Mouse (Mus musculus) testis, adult 2 months (tissue): ENCODE measurements at regions not wholly inside any gene's neighbourhood (a gene's known extent, or its start where the extent isn't known, plus 50 kb on each side); places are given as distances from the start of the nearest gene placed in this dataset.

Experiments used
- H3K27ac ChIP-seq: fragments of 200-500 bp; 2 replicates; pipeline ENCODE4 v1.5.1; 2012; ENCODE audit warnings: low read depth, low read length; ENCODE audit not compliant: control insufficient read depth, insufficient read depth
- H3K27me3 ChIP-seq: fragments of 200-500 bp; 2 replicates; pipeline ENCODE4 v1.6.1; 2012; ENCODE audit warnings: mild to moderate bottlenecking, low read length, moderate library complexity; ENCODE audit not compliant: control insufficient read depth, insufficient read depth
- H3K36me3 ChIP-seq: fragments of 200-500 bp; 2 replicates; pipeline ENCODE4 v1.6.1; 2012; ENCODE audit warnings: mild to moderate bottlenecking, low read length; ENCODE audit not compliant: control insufficient read depth, insufficient read depth
- H3K4me1 ChIP-seq: fragments of 200-500 bp; 2 replicates; pipeline ENCODE4 v1.6.1; 2012; ENCODE audit warnings: low read length; ENCODE audit not compliant: control insufficient read depth, insufficient read depth
- H3K4me3 ChIP-seq: fragments of 200-500 bp; 2 replicates; pipeline ENCODE4 v1.5.1; 2012; ENCODE audit warnings: low read depth, mild to moderate bottlenecking, low read length, moderate library complexity, mixed read lengths; ENCODE audit not compliant: control insufficient read depth
- CTCF ChIP-seq: fragments of 200-500 bp; IDR thresholded peaks from 2 replicates; pipeline ENCODE4 v1.5.1; 2012; ENCODE audit warnings: low read depth, mild to moderate bottlenecking, inconsistent platforms, low read length, moderate library complexity; ENCODE audit not compliant: control insufficient read depth, insufficient read depth, insufficient replicate concordance
- POLR2A ChIP-seq: fragments of 200-500 bp; IDR thresholded peaks from 2 replicates; pipeline ENCODE4 v1.6.1; 2012; ENCODE audit warnings: low read depth, mild to moderate bottlenecking, inconsistent platforms, low read length, moderate library complexity; ENCODE audit not compliant: control insufficient read depth

- no peaks in the 10 kb centered on the region for H3K27me3 ChIP-seq
- H3K4me1 ChIP-seq = no peaks in the 10 kb centered on the region
- no peak overlapping the region for H3K4me3 ChIP-seq
- TF ChIP-seq CTCF = no peak
- TF ChIP-seq POLR2A = no peak
- H3K36me3 ChIP-seq = no peaks in the 10 kb centered on the region
- H3K27ac ChIP-seq = no peak overlapping the region
These were observed 539.1 kb downstream of the Igsf11 start for GRCm38 (mm10) chr16:39431581-39431980.

GRCm38 (mm10) chr16:39445740-39446139 is 538.4 kb upstream of the Lsamp start:
- no peak for TF ChIP-seq POLR2A
- no peak for TF ChIP-seq CTCF
- no peaks in the 10 kb centered on the region for H3K27me3 ChIP-seq
- H3K27ac ChIP-seq = no peak overlapping the region
- H3K4me1 ChIP-seq = no peaks in the 10 kb centered on the region
- no peaks in the 10 kb centered on the region for H3K36me3 ChIP-seq
- no peak overlapping the region for H3K4me3 ChIP-seq

GRCm38 (mm10) chr16:39453400-39454138 is 530.6 kb upstream of the Lsamp start:
- H3K27ac ChIP-seq = no peak overlapping the region
- TF ChIP-seq CTCF (no peak), POLR2A (no peak)
- no peaks in the 10 kb centered on the region for H3K27me3 ChIP-seq
- no peaks in the 10 kb centered on the region for H3K36me3 ChIP-seq
- no peak overlapping the region for H3K4me3 ChIP-seq
- no peaks in the 10 kb centered on the region for H3K4me1 ChIP-seq
